Mouse (Mus musculus): ENCODE data around the gene Nmu. TPM values are rescaled to one million over a fixed set of nuclear protein-coding genes. Genes with fewer than 3 reads are reported as not detected.

Gene Nmu
- polyA plus RNA-seq, 1 experiment from 2014 or later = not detected

DNA sequence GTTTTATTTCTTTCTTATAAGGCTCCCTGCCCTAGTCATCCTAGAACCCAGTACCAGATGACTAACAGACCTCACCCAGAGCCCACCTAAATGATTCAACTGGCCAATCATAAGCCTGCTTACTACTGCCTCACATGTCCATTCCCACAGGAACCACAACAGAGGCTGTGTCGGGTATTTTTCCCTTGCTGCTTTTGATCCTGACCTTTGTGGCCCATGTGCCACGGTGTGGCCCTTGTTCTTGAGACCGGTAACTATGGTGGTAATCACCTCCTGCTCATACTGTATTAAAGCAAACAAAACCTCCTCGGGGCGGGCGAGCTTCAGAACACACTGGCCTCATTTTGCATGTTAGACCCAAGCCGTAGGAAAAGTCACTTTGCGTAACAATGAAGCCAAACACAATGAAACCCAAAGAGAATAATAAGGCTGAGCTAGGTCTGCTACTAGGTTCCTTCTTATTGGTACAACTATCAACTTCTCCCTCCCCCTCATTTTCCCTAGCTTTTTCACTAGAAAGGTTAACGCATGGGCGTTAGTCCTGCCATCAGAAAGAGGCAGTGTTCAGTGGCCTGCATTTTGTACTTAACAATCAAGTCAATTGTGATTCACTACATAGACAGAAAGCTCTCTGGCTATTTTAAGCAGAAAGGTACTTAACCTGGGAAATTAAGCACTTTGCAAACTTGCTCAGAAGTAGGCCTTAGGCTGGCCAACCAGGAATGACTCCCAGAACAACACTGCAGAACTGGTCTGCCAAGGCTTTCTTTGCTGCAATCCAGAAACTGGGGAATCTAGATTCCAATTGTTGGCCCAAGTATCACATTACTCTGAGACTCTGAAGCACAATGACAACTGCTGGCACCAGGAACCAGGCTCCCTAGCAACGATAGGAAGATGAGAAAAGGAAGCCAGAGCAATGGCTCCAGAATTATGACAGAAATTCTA lies 42.1 kb downstream of the Nmu start:
- Histone ChIP-seq H3K9ac (ENCODE audit: low read length) (no peak overlapping the region), H3K9me3 (ENCODE audit: control insufficient read depth, low read length) (no peaks in the 10 kb centered on the region), H3K4me1 (ENCODE audit: control insufficient read depth in 2 of 2, insufficient read depth in 2 of 2, low read length in 2 of 2) (no peaks in the 10 kb centered on the region), H3K27me3 (ENCODE audit: control insufficient read depth, insufficient read depth, low read length) (no peaks in the 10 kb centered on the region), H3K36me3 (ENCODE audit: control insufficient read depth, insufficient read depth, low read length) (no peaks in the 10 kb centered on the region), H3K27ac (replicated peaks in 1 of 2; ENCODE audit: control insufficient read depth in 1 of 2, insufficient read depth in 1 of 2, low read depth in 2 of 2, low read length in 2 of 2) (no peak overlapping the region), H3K4me3 (ENCODE audit: control insufficient read depth in 1 of 2, insufficient read depth in 1 of 2, low read depth in 1 of 2, low read length in 2 of 2) (no peak overlapping the region), H3K4me2 (ENCODE audit: low read length) (no peak overlapping the region)
- 69% methylated on average over 11 of the region's 11 CpGs for WGBS
- ATAC-seq (ENCODE audit: insufficient number of reproducible peaks, insufficient read depth, low FRiP score, low read depth) = no peak

DNA sequence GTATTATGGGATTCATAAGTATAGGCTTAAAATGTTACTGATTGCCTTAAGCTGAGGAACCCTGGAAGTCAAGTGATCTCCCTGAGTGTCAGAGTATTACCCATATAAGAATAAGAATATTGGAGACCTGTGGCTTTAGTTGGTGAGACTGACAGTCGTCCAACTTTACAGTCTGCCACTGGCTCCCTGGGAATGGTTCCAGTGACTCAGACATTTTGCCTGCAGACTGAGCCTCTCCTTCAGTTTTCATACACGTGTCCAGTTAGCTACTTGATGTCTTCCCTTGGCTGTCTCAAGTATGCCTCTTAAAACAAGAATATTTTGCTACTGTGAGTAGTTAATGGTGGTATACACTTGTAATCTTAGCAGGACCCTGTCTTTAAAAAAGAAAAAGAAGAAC lies 55.4 kb downstream of the Nmu start:
- no peak overlapping the region for H3K27ac ChIP-seq (replicated peaks in 1 of 2; ENCODE audit: control insufficient read depth in 1 of 2, insufficient read depth in 1 of 2, low read depth in 2 of 2, low read length in 2 of 2)
- no peak overlapping the region for H3K4me2 ChIP-seq (ENCODE audit: low read length)
- H3K9me3 ChIP-seq (ENCODE audit: control insufficient read depth, low read length) = no peaks in the 10 kb centered on the region
- no peak for ATAC-seq (ENCODE audit: insufficient number of reproducible peaks, insufficient read depth, low FRiP score, low read depth)
- H3K27me3 ChIP-seq (ENCODE audit: control insufficient read depth, insufficient read depth, low read length) = no peaks in the 10 kb centered on the region
- no peak overlapping the region for H3K4me3 ChIP-seq (ENCODE audit: control insufficient read depth in 1 of 2, insufficient read depth in 1 of 2, low read depth in 1 of 2, low read length in 2 of 2)
- 61% methylated on average over 2 of the region's 2 CpGs for WGBS
- peaks cover 2 to 6% of the 10 kb centered on the region in 2 experiments; a peak in 2 of 4 replicates for H3K4me1 ChIP-seq (ENCODE audit: control insufficient read depth in 2 of 2, insufficient read depth in 2 of 2, low read length in 2 of 2)
- no peak overlapping the region for H3K9ac ChIP-seq (ENCODE audit: low read length)
- no peaks in the 10 kb centered on the region for H3K36me3 ChIP-seq (ENCODE audit: control insufficient read depth, insufficient read depth, low read length)

DNA sequence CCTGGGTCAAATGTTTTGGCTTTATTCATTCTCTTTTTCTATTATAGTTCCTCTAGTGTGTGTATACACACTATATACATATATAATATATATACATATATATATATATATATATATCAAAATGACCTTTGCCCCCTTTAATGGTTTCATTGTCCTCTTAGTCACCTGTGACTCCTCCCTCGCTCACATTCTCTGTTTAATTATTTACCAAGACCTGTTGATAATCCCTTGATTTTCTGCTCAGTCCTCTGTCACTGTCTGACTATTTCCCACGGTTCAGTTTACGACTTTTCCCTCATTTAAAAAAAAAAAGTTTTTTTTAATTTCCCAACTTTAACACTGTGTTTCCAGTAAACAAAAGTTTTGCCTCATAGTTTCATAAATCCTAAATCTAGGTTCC lies 57.3 kb downstream of the Nmu start:
- no peak overlapping the region for H3K4me3 ChIP-seq (ENCODE audit: control insufficient read depth in 1 of 2, insufficient read depth in 1 of 2, low read depth in 1 of 2, low read length in 2 of 2)
- H3K36me3 ChIP-seq (ENCODE audit: control insufficient read depth, insufficient read depth, low read length) = no peaks in the 10 kb centered on the region
- 80% methylated on average over 3 of the region's 3 CpGs for WGBS
- no peak for ATAC-seq (ENCODE audit: insufficient number of reproducible peaks, insufficient read depth, low FRiP score, low read depth)
- no peak overlapping the region for H3K9ac ChIP-seq (ENCODE audit: low read length)
- no peaks in the 10 kb centered on the region for H3K27me3 ChIP-seq (ENCODE audit: control insufficient read depth, insufficient read depth, low read length)
- H3K9me3 ChIP-seq (ENCODE audit: control insufficient read depth, low read length) = no peaks in the 10 kb centered on the region
- peaks cover 2 to 17% of the 10 kb centered on the region in 2 experiments; a peak in 2 of 4 replicates for H3K4me1 ChIP-seq (ENCODE audit: control insufficient read depth in 2 of 2, insufficient read depth in 2 of 2, low read length in 2 of 2)
- no peak overlapping the region for H3K4me2 ChIP-seq (ENCODE audit: low read length)
- H3K27ac ChIP-seq (replicated peaks in 1 of 2; ENCODE audit: control insufficient read depth in 1 of 2, insufficient read depth in 1 of 2, low read depth in 2 of 2, low read length in 2 of 2) = no peak overlapping the region

DNA sequence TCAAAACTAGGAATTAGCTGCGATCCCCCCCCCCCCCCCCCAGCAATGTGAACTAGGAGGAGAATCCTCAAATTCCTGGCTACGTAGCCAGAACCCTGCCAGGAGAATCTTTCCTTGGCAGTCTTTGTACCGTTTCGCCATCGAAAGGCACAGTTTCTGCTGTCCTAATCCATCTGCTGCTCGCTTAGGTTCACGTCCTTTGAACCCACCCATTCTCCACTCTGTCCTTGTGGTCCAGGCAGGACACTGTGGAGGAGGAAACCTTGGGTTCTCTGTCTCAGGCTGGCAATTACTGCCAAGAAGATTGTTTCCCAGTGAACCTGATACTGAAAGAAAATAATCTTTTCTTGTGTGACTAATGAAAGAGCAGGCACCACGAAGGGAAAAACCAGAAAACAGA lies 58.0 kb downstream of the Nmu start:
- H3K4me1 ChIP-seq (ENCODE audit: control insufficient read depth in 2 of 2, insufficient read depth in 2 of 2, low read length in 2 of 2) = peaks cover 2 to 17% of the 10 kb centered on the region in 2 experiments; a peak in 2 of 4 replicates
- 9% methylated on average over 8 of the region's 8 CpGs for WGBS
- no peaks in the 10 kb centered on the region for H3K27me3 ChIP-seq (ENCODE audit: control insufficient read depth, insufficient read depth, low read length)
- peak overlapping the region; percentile 13 to 99; a peak in 2 of 4 replicates for H3K4me3 ChIP-seq (ENCODE audit: control insufficient read depth in 1 of 2, insufficient read depth in 1 of 2, low read depth in 1 of 2, low read length in 2 of 2)
- peak overlapping the region; percentile 88 for H3K4me2 ChIP-seq (ENCODE audit: low read length)
- no peak for ATAC-seq (ENCODE audit: insufficient number of reproducible peaks, insufficient read depth, low FRiP score, low read depth)
- H3K27ac ChIP-seq (replicated peaks in 1 of 2; ENCODE audit: control insufficient read depth in 1 of 2, insufficient read depth in 1 of 2, low read depth in 2 of 2, low read length in 2 of 2) = no peak overlapping the region
- peaks cover 3% of the 10 kb centered on the region; the same call in 1 of the 2 replicates for H3K36me3 ChIP-seq (ENCODE audit: control insufficient read depth, insufficient read depth, low read length)
- peak overlapping the region; percentile 97 for H3K9ac ChIP-seq (ENCODE audit: low read length)
- H3K9me3 ChIP-seq (ENCODE audit: control insufficient read depth, low read length) = no peaks in the 10 kb centered on the region

DNA sequence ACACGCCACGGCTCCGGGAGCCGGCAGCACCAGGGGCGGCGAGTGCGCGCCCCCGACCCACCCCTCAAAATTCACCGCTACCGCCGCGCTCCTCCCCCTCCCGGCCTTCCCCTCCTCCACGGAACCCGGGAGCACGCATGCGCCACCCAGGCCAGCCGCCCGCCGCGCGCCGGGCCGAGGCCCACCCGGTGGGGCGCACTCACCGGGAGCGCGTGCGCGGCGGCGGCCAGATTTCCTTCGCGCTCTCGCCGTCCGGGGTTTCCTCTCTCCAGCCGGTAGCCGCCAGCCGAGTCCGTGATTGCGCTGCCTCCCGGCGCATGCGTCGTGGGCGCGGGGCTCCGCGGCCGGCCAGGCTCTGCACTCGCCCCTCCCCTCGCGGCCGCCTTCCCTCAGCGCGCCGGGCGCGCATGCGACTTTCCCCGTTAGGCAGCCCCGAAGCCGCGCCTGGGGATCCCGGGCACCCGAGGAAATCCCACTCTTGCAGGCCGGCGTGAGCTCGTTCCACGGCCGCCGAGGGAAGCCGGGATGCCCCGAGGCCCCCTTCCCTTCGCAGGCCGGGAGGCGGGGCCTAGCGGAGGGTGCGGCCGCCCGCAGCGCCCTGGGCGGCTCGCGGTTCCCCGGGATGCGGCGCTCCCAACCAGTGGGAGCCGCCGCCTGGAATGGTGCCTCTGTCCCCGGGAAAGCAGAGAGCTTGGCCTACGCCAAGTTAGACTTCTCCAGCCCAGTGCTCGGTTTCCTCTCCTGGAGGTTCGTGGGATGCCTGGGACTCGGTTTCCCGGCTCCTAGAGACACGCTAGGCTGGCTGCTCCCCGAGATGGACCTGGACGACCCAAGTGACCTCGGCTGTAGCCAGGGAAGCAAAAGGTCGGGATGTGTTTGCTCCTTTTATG lies 58.9 kb downstream of the Nmu start, which contains the start of gene Clock:
Gene Clock, minus strand, starts transcription at position 341 of the 890 bp plus-strand sequence.
- peaks cover 2 to 17% of the 10 kb centered on the region in 2 experiments; a peak in 2 of 4 replicates for H3K4me1 ChIP-seq (ENCODE audit: control insufficient read depth in 2 of 2, insufficient read depth in 2 of 2, low read length in 2 of 2)
- peak within 1 kb of the TSS; percentile 88 for H3K4me2 ChIP-seq (ENCODE audit: low read length)
- H3K27ac ChIP-seq (replicated peaks in 1 of 2; ENCODE audit: control insufficient read depth in 1 of 2, insufficient read depth in 1 of 2, low read depth in 2 of 2, low read length in 2 of 2) = peak within 1 kb of the TSS; percentile 98 to 99
- peak within 1 kb of the TSS; percentile 97 for H3K9ac ChIP-seq (ENCODE audit: low read length)
- peaks cover 3% of the 10 kb centered on the region; the same call in 1 of the 2 replicates for H3K36me3 ChIP-seq (ENCODE audit: control insufficient read depth, insufficient read depth, low read length)
- peak within 1 kb of the TSS; percentile 99 for H3K4me3 ChIP-seq (ENCODE audit: control insufficient read depth in 1 of 2, insufficient read depth in 1 of 2, low read depth in 1 of 2, low read length in 2 of 2)
- H3K9me3 ChIP-seq (ENCODE audit: control insufficient read depth, low read length) = no peaks in the 10 kb centered on the region
- H3K27me3 ChIP-seq (ENCODE audit: control insufficient read depth, insufficient read depth, low read length) = no peaks in the 10 kb centered on the region
- ATAC-seq (ENCODE audit: insufficient number of reproducible peaks, insufficient read depth, low FRiP score, low read depth) = peak; percentile 84
- WGBS = under 1% methylated on average over 89 of the region's 104 CpGs

DNA sequence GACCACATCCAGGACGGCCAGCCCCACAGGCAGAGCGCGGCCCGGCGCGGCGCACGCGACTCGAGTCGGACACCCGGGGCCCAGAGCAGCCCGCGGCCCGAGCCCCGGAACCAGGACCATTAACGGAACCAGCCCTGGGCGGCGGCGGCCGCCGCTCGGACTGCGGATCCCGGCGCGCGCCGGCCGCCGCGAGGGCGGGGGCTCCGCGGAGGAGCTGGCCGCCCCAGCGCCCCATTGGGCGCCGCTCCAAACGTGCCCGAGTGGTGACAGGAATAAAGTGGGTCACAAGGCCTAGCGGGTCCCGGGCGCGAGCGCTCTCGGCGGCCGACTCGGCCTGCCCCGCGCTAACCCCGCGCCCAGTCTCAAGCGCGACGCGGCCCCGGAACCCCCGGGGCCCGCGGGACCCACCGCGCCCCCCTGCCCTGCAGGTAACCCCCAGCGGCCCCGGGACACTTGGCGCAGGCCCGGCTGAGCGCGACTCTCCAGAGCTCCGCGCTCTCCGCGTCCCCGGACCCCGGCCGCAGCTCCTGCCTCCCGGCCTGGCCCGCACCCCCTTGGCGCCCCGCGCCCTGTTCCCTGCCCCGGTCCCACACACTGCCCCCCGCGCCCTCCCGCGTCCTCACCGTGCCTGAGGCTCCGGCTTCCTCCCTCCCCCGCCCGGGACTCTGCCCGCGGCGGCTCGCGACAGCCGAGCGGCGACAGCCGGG lies 59.7 kb downstream of the Nmu start:
- Histone ChIP-seq H3K36me3 (ENCODE audit: control insufficient read depth, insufficient read depth, low read length) (peaks cover 3% of the 10 kb centered on the region; the same call in 1 of the 2 replicates), H3K9ac (ENCODE audit: low read length) (peak overlapping the region; percentile 97), H3K27ac (replicated peaks in 1 of 2; ENCODE audit: control insufficient read depth in 1 of 2, insufficient read depth in 1 of 2, low read depth in 2 of 2, low read length in 2 of 2) (peak overlapping the region; percentile 98 to 99), H3K4me2 (ENCODE audit: low read length) (peak overlapping the region; percentile 88), H3K4me3 (ENCODE audit: control insufficient read depth in 1 of 2, insufficient read depth in 1 of 2, low read depth in 1 of 2, low read length in 2 of 2) (peak overlapping the region; percentile 99), H3K27me3 (ENCODE audit: control insufficient read depth, insufficient read depth, low read length) (no peaks in the 10 kb centered on the region), H3K4me1 (ENCODE audit: control insufficient read depth in 2 of 2, insufficient read depth in 2 of 2, low read length in 2 of 2) (peaks cover 2 to 17% of the 10 kb centered on the region in 2 experiments; a peak in 2 of 4 replicates), H3K9me3 (ENCODE audit: control insufficient read depth, low read length) (no peaks in the 10 kb centered on the region)
- under 1% methylated on average over 80 of the region's 100 CpGs for WGBS
- ATAC-seq (ENCODE audit: insufficient number of reproducible peaks, insufficient read depth, low FRiP score, low read depth) = peak; percentile 88

DNA sequence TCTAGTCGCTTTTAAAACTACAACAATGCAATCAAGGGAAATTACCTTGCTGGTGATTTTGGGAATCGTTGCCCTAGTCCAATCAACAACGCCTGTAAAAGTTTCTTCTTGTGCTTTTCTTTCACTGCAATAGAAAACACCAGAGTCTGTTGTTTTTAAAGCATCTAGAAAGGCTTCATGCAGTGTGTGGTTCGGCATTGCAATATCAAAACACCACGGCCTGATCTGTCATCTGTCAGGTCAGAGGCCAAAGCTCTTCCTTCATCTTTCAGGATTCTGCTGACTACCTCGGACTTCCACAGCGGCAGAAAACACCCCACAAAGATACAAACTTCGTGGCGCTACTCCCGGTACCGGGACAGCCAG lies 60.2 kb downstream of the Nmu start:
- Histone ChIP-seq H3K9me3 (ENCODE audit: control insufficient read depth, low read length) (no peaks in the 10 kb centered on the region), H3K27me3 (ENCODE audit: control insufficient read depth, insufficient read depth, low read length) (no peaks in the 10 kb centered on the region)
- WGBS = 4% methylated on average over 11 of the region's 11 CpGs

More for the DNA sequence above, 60.2 kb downstream of the Nmu start:
- Histone ChIP-seq H3K27ac (replicated peaks in 1 of 2; ENCODE audit: control insufficient read depth in 1 of 2, insufficient read depth in 1 of 2, low read depth in 2 of 2, low read length in 2 of 2) (peak overlapping the region; percentile 67 to 98), H3K4me3 (ENCODE audit: control insufficient read depth in 1 of 2, insufficient read depth in 1 of 2, low read depth in 1 of 2, low read length in 2 of 2) (peak overlapping the region; percentile 99), H3K4me1 (ENCODE audit: control insufficient read depth in 2 of 2, insufficient read depth in 2 of 2, low read length in 2 of 2) (peaks cover 2 to 17% of the 10 kb centered on the region in 2 experiments; a peak in 2 of 4 replicates), H3K4me2 (ENCODE audit: low read length) (peak overlapping the region; percentile 88), H3K9ac (ENCODE audit: low read length) (peak overlapping the region; percentile 97), H3K36me3 (ENCODE audit: control insufficient read depth, insufficient read depth, low read length) (peaks cover 3% of the 10 kb centered on the region; the same call in 1 of the 2 replicates)
- ATAC-seq (ENCODE audit: insufficient number of reproducible peaks, insufficient read depth, low FRiP score, low read depth) = no peak
